Mouse (Mus musculus) kidney, postnatal 36 days (tissue): ENCODE data around the gene Rgs6.

ENCODE experiments used
- DNase-seq, 2 experiments: peaks; one replicate each; pipeline ENCODE4 v3.0.0; 2021 to 2022; ENCODE audit warnings: mixed read lengths in 2 of 2

Gene Rgs6

GRCm38 (mm10) chr12:82985300-82985699 lies 397.2 kb downstream of the Rgs6 start:
- no peak for DNase-seq

- no peak for DNase-seq
Observed at GRCm38 (mm10) chr12:82987661-82988060, 399.6 kb downstream of the Rgs6 start.

- peak in 1 of 2 experiments; percentile 2 for DNase-seq
Observed at GRCm38 (mm10) chr12:82993905-82994304, 405.8 kb downstream of the Rgs6 start.

- no peak for DNase-seq
Observed at GRCm38 (mm10) chr12:82996775-82997174, 408.7 kb downstream of the Rgs6 start.

GRCm38 (mm10) chr12:82998682-82999332 lies 410.7 kb downstream of the Rgs6 start:
- DNase-seq: no peak

- no peak for DNase-seq
Observed at GRCm38 (mm10) chr12:82999333-83000032, 411.4 kb downstream of the Rgs6 start.

GRCm38 (mm10) chr12:83000033-83000570 lies 412.0 kb downstream of the Rgs6 start:
- peak in 1 of 2 experiments; percentile 6 for DNase-seq

GRCm38 (mm10) chr12:83000957-83001356 lies 412.9 kb downstream of the Rgs6 start:
- DNase-seq: no peak

GRCm38 (mm10) chr12:83004014-83004682 lies 416.1 kb downstream of the Rgs6 start:
- DNase-seq: no peak

GRCm38 (mm10) chr12:83011056-83011565 lies 423.0 kb downstream of the Rgs6 start:
- DNase-seq: no peak

- DNase-seq: no peak
Observed at GRCm38 (mm10) chr12:83013918-83014691, 426.0 kb downstream of the Rgs6 start.

GRCm38 (mm10) chr12:83014848-83015247 lies 426.8 kb downstream of the Rgs6 start:
- DNase-seq: no peak

- no peak for DNase-seq
Observed at GRCm38 (mm10) chr12:83015366-83015765, 427.3 kb downstream of the Rgs6 start.

- DNase-seq: no peak
Observed at GRCm38 (mm10) chr12:83016486-83016885, 428.4 kb downstream of the Rgs6 start.

GRCm38 (mm10) chr12:83018005-83018404 lies 429.9 kb downstream of the Rgs6 start:
- DNase-seq: peak; percentile 58 to 88

GRCm38 (mm10) chr12:83026985-83027384 lies 438.9 kb downstream of the Rgs6 start:
- peak in 1 of 2 experiments; percentile 22 for DNase-seq

- no peak for DNase-seq
Observed at GRCm38 (mm10) chr12:83033171-83033835, 445.2 kb downstream of the Rgs6 start.

- no peak for DNase-seq
Observed at GRCm38 (mm10) chr12:83034859-83035569, 446.9 kb downstream of the Rgs6 start.

GRCm38 (mm10) chr12:83037798-83038560 lies 449.9 kb downstream of the Rgs6 start:
- no peak for DNase-seq

- DNase-seq: peak; percentile 14 to 35
Observed at GRCm38 (mm10) chr12:83038779-83039178, 450.7 kb downstream of the Rgs6 start.
